Mouse (Mus musculus) brain, embryonic 14.5 days (tissue): Measurements from ENCODE around the gene Slco3a1. TPM values are rescaled to one million over a fixed set of nuclear protein-coding genes. Genes with fewer than 3 reads are reported as not detected.

Experiments used
- DNase-seq: peaks from one replicate; pipeline ENCODE4 v3.0.0-alpha.2; 2011; ENCODE audit warnings: low read depth
- CTCF ChIP-seq: fragments of 200-500 bp; IDR thresholded peaks from 2 replicates; pipeline ENCODE4 v1.5.1; 2012; ENCODE audit warnings: inconsistent platforms, mild to moderate bottlenecking, moderate library complexity, borderline replicate concordance; ENCODE audit not compliant: insufficient read depth, insufficient read length; ENCODE audit errors: extremely low read depth
- POLR2A ChIP-seq: fragments of 200-500 bp; IDR thresholded peaks from 2 replicates; pipeline ENCODE4 v1.6.1; 2012; ENCODE audit warnings: mild to moderate bottlenecking, inconsistent platforms, borderline replicate concordance; ENCODE audit not compliant: poor library complexity, insufficient read depth, insufficient read length, severe bottlenecking; ENCODE audit errors: extremely low read depth
- polyA plus RNA-seq: library from polyadenylated mRNA; depleted of rRNA; stranded (reverse); fragments of >200 nt; gene quantifications from 2 replicates; pipeline ENCODE4 v1.2.3, GENCODE M21; 2012

Slco3a1 gene
- polyA plus RNA-seq, 1 experiment = 21.6 TPM

DNA sequence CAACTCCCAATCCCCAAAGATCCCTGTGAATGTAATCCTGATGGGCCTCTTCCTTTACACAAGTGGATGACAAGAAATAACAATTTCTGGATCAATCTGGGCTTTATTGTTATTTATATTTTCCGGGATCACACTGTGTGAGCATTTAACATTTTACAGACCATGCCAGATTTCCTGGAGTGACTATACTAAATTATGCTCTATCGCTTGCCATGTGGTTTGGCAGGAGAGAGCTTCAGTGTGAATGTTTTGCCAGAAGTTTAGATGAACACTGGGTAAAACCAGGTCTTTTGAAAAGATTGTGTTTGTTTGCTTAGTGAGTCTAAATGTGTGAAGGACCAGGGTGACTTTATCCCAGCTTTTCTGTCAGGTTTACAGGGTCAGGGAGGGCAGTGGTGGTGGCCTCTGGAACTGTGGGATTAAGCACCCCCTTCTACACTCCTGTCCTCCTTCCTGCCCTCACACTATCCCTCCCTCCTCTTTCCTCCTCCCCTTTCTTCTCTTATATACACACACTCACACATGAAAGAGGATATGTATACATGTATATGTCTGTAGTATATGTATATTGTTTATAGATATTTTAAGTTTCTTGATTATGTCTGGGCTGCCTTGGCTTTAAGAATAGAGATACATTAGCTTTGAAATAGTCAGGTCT is 287.9 kb downstream of the Slco3a1 start:
- no peak for TF ChIP-seq POLR2A
- no peak for TF ChIP-seq CTCF
- DNase-seq = peak; percentile 26

DNA sequence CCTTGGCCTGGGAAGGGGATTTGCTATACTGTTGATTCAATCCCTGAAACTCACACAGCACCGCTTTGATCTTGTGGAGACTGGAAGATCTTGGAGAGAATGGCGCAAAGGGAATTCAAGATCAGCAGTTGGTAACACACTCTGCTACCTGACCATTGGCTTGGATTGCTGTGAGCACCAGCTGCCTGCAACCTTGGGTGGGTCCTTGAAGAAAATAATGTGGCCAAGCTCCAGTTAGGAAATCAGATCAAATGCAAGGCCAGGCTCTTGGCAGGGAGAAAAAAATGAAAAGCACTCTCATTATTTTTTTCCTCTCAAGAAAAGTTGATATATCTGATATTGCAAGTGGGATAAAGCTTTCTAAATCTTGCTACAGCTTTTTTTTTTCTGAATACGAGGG is 298.3 kb downstream of the Slco3a1 start:
- no peak for TF ChIP-seq POLR2A
- no peak for TF ChIP-seq CTCF

DNA sequence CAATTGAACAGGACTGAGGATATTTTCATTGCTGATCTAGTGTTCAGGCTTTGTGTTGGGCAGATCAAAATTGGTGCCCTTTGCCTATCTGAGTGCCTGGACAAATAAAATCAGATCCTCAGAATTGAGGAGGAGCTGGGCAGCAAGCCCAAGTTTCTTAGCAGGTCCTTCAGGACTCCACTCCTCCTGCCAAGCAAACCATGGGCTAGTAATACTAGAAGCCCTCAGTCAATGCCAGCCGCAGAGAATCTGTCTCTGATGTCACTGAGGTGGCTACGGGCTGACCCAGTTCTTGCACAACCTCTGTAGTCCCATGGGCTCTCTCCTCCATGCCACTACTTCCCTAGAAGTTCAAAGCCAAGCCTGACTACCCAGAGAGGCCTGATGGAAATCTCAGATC is 302.5 kb downstream of the Slco3a1 start:
- DNase-seq = no peak
- no peak for TF ChIP-seq POLR2A
- TF ChIP-seq CTCF = no peak

More for the DNA sequence above, 298.3 kb downstream of the Slco3a1 start:
- DNase-seq = no peak

DNA sequence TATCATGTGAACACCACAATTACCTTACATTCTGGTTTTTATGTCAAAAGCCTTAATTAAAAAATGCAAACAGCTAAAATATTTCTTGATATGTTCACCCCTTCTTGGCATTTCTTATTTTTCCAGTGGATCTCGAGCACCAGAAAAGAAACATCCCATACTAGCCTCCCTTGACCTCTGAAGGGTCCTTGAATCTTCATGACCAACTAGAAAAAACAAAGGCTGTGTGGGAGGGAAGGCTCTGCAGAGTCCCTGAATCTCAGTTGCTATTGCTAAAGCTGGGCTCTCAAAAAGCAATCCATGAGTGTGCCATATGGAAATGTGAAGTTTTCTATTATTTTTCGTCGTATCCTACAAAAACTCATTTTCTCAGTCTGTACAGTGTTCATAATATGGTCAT is 313.3 kb downstream of the Slco3a1 start:
- DNase-seq = no peak

DNA sequence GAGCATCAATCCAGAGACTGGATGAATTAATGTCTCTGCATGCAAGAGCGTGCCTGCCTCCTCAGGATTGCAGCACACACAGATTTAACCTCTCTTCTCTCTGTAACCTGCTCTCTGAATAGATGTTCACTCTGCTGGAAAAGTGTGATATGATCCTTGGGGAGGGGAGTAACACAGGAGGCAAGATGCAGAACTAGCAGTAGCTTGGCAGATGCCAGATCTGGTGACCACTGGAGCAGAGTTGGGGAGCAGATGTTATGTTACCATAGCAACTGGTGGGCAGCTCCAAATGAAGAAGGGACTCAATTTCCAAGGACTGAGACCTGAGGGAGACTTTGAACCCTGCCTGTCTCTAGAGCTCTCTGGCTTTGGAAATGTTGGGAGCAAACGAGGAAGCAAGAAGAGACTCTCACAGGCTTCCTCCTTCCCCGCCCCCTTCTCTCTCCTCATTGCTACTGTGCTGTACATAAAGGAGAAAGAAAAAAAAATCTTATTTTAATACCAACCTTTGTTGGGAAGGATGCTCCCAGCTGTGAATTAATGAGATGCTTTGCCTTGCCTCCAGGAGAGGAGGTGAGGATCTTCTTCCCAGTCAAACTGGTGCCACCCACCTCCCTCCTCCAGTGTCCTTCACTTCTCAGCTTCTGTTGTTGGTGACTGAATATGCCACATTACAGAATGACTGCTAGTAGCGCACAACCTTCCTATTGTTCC is 314.0 kb downstream of the Slco3a1 start:
- TF ChIP-seq CTCF = no peak
- TF ChIP-seq POLR2A = no peak
- peak; percentile 87 for DNase-seq

More for the DNA sequence above, 313.3 kb downstream of the Slco3a1 start:
- TF ChIP-seq CTCF (no peak), POLR2A (no peak)
